Mouse (Mus musculus) ES-Bruce4 (cell line): ENCODE data around the gene Trappc12.

Experiments
- CTCF ChIP-seq: IDR thresholded peaks from one replicate; pipeline ENCODE4 v1.8.1; 2011; ENCODE audit warnings: low read depth, low read length
- EP300 ChIP-seq: IDR thresholded peaks from 2 replicates; pipeline ENCODE4 v1.6.1; 2011; ENCODE audit warnings: low read depth, low read length; ENCODE audit not compliant: insufficient read depth
- POLR2A ChIP-seq: IDR thresholded peaks from one replicate; pipeline ENCODE4 v1.8.1; 2011; ENCODE audit warnings: low read length; ENCODE audit not compliant: insufficient read depth

DNA sequence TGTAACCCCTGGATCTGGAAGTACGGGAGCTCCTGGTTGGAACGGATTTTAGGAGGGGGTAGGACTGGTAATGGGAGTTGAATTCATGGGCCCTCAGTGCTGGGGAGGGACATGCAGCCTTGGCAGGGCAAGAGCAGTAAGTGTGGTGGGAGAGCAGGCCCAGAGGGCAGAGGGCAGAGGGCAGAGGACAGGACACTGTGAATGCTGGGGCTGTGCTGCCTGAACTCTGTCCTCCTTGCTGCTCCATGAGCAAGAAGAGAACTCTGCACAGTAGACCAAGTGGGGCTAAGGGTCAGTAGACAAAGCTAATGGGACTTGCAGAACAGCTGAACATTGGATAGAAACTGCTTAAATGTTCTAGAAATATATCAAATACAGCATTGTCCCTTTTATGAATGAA is 32.2 kb downstream of the Trappc12 start:
- no peak for TF ChIP-seq CTCF
- TF ChIP-seq EP300 = no peak
- no peak for TF ChIP-seq POLR2A
